ENCODE assay signal across 14 mouse cellular contexts in genomic region chr3:130413239-130413638, GRCm38 (mm10).
DNase-seq lines count a peak whose midpoint lies in the region; ATAC-seq and TF ChIP-seq lines count a peak whose summit lies in the region.
"Had no signal": no experiment of that assay in that cellular context is flagged by ENCODE, and none has a peak within 500 bp of the region (broad histone marks: within the 10 kb centered on the region; RNA-seq: fewer than 3 reads in every experiment).

No protein-coding gene starts in this region.

- no peak overlapping the region for H3K27ac ChIP-seq in liver, postnatal 0 days (ENCODE audit: low read depth)
- no peak overlapping the region for H3K27ac ChIP-seq in hindbrain, postnatal 0 days
- no peak overlapping the region for H3K27ac ChIP-seq in neural tube, embryonic 11.5 days (ENCODE audit: low read depth, low read length)
- H3K27ac ChIP-seq: liver, embryonic 15.5 days had no signal

- peak; percentile 28 for DNase-seq in adrenal gland, postnatal 10 days
- DNase-seq in adrenal gland, adult (ENCODE audit: inconsistent age in 2 of 2, low spot score in 1 of 2) = no peak
- DNase-seq in liver = peak; percentile 13
- no peak for DNase-seq in liver, postnatal 0 days
- peak; percentile 30 for DNase-seq in hindbrain, postnatal 0 days (ENCODE audit: low spot score)
- DNase-seq in neural tube, embryonic 11.5 days (ENCODE audit: low spot score) = peak; percentile 74
- no peak for DNase-seq in ovary, postnatal 10 days (ENCODE audit: low spot score)
- no peak for DNase-seq in left cerebral cortex, adult 11 months (ENCODE audit: low spot score)
- DNase-seq: adrenal gland, postnatal 25 days; cerebellum, adult 9-10 months; heart, adult 18-20 months; heart, postnatal 4 days; thymus, postnatal 36 days had no signal

- TF ChIP-seq CTCF in liver, postnatal 0 days (IDR thresholded peaks at IDR 0.05; ENCODE audit: low read depth) = no peak
- TF ChIP-seq CTCF in hindbrain, postnatal 0 days (IDR thresholded peaks at IDR 0.05; ENCODE audit: low read depth) = no peak

- ATAC-seq in liver, postnatal 0 days = no peak
- ATAC-seq in hindbrain, postnatal 0 days = no peak
- peak; percentile 79; the same call in 1 of the 2 replicates for ATAC-seq in neural tube, embryonic 11.5 days (ENCODE audit: insufficient read depth, low FRiP score, low TSS enrichment)

- H3K9me3 ChIP-seq in liver, postnatal 0 days (ENCODE audit: low read length) = no peaks in the 10 kb centered on the region
- H3K9me3 ChIP-seq in hindbrain, postnatal 0 days (ENCODE audit: low read length) = no peaks in the 10 kb centered on the region
- H3K9me3 ChIP-seq in neural tube, embryonic 11.5 days (ENCODE audit: control insufficient read depth, low read length) = no peaks in the 10 kb centered on the region
- H3K9me3 ChIP-seq: liver, embryonic 15.5 days had no signal

- H3K27me3 ChIP-seq in liver, postnatal 0 days (ENCODE audit: insufficient read depth, low read length) = no peaks in the 10 kb centered on the region
- no peaks in the 10 kb centered on the region for H3K27me3 ChIP-seq in hindbrain, postnatal 0 days (ENCODE audit: insufficient read depth, low read length)
- no peaks in the 10 kb centered on the region for H3K27me3 ChIP-seq in neural tube, embryonic 11.5 days (ENCODE audit: control insufficient read depth, insufficient read depth, low read length)
- H3K27me3 ChIP-seq: liver, embryonic 15.5 days had no signal

- no peak overlapping the region for H3K4me3 ChIP-seq in liver, postnatal 0 days (ENCODE audit: low read depth, low read length)
- no peak overlapping the region for H3K4me3 ChIP-seq in hindbrain, postnatal 0 days (ENCODE audit: low read length)
- no peak overlapping the region for H3K4me3 ChIP-seq in neural tube, embryonic 11.5 days (ENCODE audit: low read depth, low read length)
- H3K4me3 ChIP-seq: liver, embryonic 15.5 days had no signal

- no peak for TF ChIP-seq EP300 in liver, postnatal 0 days (IDR thresholded peaks at IDR 0.05; ENCODE audit: low read depth)

- 43% methylated on average over 4 of the region's 4 CpGs for WGBS in liver, postnatal 0 days (ENCODE audit: insufficient replicate concordance)
- 31% methylated on average over 4 of the region's 4 CpGs for WGBS in hindbrain, postnatal 0 days
- WGBS in neural tube, embryonic 11.5 days = 9% methylated on average over 4 of the region's 4 CpGs

- H3K4me2 ChIP-seq in liver, postnatal 0 days (ENCODE audit: low read depth, low read length) = no peak overlapping the region
- no peak overlapping the region for H3K4me2 ChIP-seq in hindbrain, postnatal 0 days (ENCODE audit: low read depth, low read length)
- no peak overlapping the region for H3K4me2 ChIP-seq in neural tube, embryonic 11.5 days (ENCODE audit: low read depth)
- H3K4me2 ChIP-seq: liver, embryonic 15.5 days had no signal

- H3K36me3 ChIP-seq in liver, postnatal 0 days (replicated peaks; ENCODE audit: insufficient read depth, low read length) = no peaks in the 10 kb centered on the region
- no peaks in the 10 kb centered on the region for H3K36me3 ChIP-seq in hindbrain, postnatal 0 days (ENCODE audit: insufficient read depth, low read length)
- H3K36me3 ChIP-seq in neural tube, embryonic 11.5 days (ENCODE audit: control insufficient read depth, insufficient read depth, low read length) = no peaks in the 10 kb centered on the region
- H3K36me3 ChIP-seq: liver, embryonic 15.5 days had no signal

- H3K9ac ChIP-seq in liver, postnatal 0 days (replicated peaks) = no peak overlapping the region
- H3K9ac ChIP-seq in hindbrain, postnatal 0 days (replicated peaks; ENCODE audit: low read length) = no peak overlapping the region
- no peak overlapping the region for H3K9ac ChIP-seq in neural tube, embryonic 11.5 days (ENCODE audit: low read length)
- H3K9ac ChIP-seq: liver, embryonic 15.5 days had no signal

- H3K4me1 ChIP-seq in liver, postnatal 0 days (ENCODE audit: insufficient read depth) = no peaks in the 10 kb centered on the region
- no peaks in the 10 kb centered on the region for H3K4me1 ChIP-seq in hindbrain, postnatal 0 days (ENCODE audit: insufficient read depth, low read length)
- H3K4me1 ChIP-seq in neural tube, embryonic 11.5 days (ENCODE audit: control insufficient read depth, insufficient read depth, low read length) = peaks cover 4% of the 10 kb centered on the region; the same call in 1 of the 2 replicates
- H3K4me1 ChIP-seq: liver, embryonic 15.5 days had no signal

Comparison
In these comparisons a context has a peak if more than half of its experiments do, and no peak if none do; other contexts are left out.
1. DNase-seq: peak in adrenal gland, postnatal 10 days (single experiment), liver (single experiment), hindbrain, postnatal 0 days (single experiment) and neural tube, embryonic 11.5 days (single experiment); none in adrenal gland, adult (0 of 2), liver, postnatal 0 days (single experiment), ovary, postnatal 10 days (single experiment) and left cerebral cortex, adult 11 months (single experiment).